Mouse (Mus musculus): ENCODE data around the gene Rbm34. TPM values are rescaled to one million over a fixed set of nuclear protein-coding genes. Genes with fewer than 3 reads are reported as not detected.

Gene Rbm34
- polyA plus RNA-seq, 1 experiment from 2014 or later, result 31.1 TPM

- H3K27me3 ChIP-seq (ENCODE audit: control insufficient read depth, insufficient read depth, low read length), result no peaks in the 10 kb centered on the region
- 69% methylated on average over 12 of the region's 12 CpGs for WGBS
- H3K4me1 ChIP-seq (replicated peaks; ENCODE audit: control insufficient read depth, insufficient read depth, low read length), result no peaks in the 10 kb centered on the region
- H3K4me3 ChIP-seq (ENCODE audit: low read depth, low read length), result no peak overlapping the region
- ATAC-seq (replicated peaks; ENCODE audit: low FRiP score) (no peak), DNase-seq (ENCODE audit: low spot score) (no peak)
- H3K4me2 ChIP-seq (ENCODE audit: low read depth, low read length, severe bottlenecking), result no peak overlapping the region
- no peak overlapping the region for H3K9ac ChIP-seq (ENCODE audit: low read length)
- H3K9me3 ChIP-seq (ENCODE audit: control insufficient read depth, low read length), result no peaks in the 10 kb centered on the region
- H3K27ac ChIP-seq (ENCODE audit: low read depth, low read length), result no peak overlapping the region
- no peaks in the 10 kb centered on the region for H3K36me3 ChIP-seq (ENCODE audit: control insufficient read depth, insufficient read depth, low read length)
Measured at GRCm38 (mm10) chr8:126913241-126914106, 57.4 kb downstream of the Rbm34 start.

DNA sequence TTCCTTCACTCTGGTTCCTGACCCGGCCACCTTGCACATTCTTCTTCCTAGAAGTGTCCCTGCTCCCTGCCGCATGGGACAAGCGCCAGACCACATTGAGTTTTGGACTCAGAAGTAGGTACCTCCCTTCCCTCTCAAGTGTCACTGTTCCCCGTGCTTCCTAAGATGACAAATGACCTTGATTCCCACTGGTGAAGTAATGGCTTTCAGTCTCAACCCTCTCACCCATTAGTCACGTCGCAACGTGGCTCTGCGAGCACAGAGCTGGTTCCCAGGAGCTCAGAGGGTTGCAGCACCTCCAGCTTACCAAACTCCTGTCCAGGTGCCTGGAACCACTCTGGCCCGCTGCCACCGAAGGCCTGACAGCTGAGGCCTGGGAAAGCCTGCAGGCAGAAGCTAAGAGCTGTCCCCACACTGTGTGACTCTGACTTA, 61.5 kb downstream of the Rbm34 start:
- H3K36me3 ChIP-seq (ENCODE audit: control insufficient read depth, insufficient read depth, low read length), result no peaks in the 10 kb centered on the region
- H3K4me1 ChIP-seq (replicated peaks; ENCODE audit: control insufficient read depth, insufficient read depth, low read length), result no peaks in the 10 kb centered on the region
- H3K9ac ChIP-seq (ENCODE audit: low read length), result no peak overlapping the region
- H3K27me3 ChIP-seq (ENCODE audit: control insufficient read depth, insufficient read depth, low read length), result no peaks in the 10 kb centered on the region
- no peak overlapping the region for H3K4me3 ChIP-seq (ENCODE audit: low read depth, low read length)
- DNase-seq (ENCODE audit: low spot score) (no peak), ATAC-seq (replicated peaks; ENCODE audit: low FRiP score) (no peak)
- H3K9me3 ChIP-seq (ENCODE audit: control insufficient read depth, low read length), result no peaks in the 10 kb centered on the region
- no peak overlapping the region for H3K4me2 ChIP-seq (ENCODE audit: low read depth, low read length, severe bottlenecking)
- no peak overlapping the region for H3K27ac ChIP-seq (ENCODE audit: low read depth, low read length)
- WGBS, result 83% methylated on average over 10 of the region's 10 CpGs

- no peaks in the 10 kb centered on the region for H3K27me3 ChIP-seq (ENCODE audit: control insufficient read depth, insufficient read depth, low read length)
- DNase-seq (ENCODE audit: low spot score) (no peak), ATAC-seq (replicated peaks; ENCODE audit: low FRiP score) (no peak)
- no peaks in the 10 kb centered on the region for H3K36me3 ChIP-seq (ENCODE audit: control insufficient read depth, insufficient read depth, low read length)
- H3K4me3 ChIP-seq (ENCODE audit: low read depth, low read length), result no peak overlapping the region
- no peaks in the 10 kb centered on the region for H3K4me1 ChIP-seq (replicated peaks; ENCODE audit: control insufficient read depth, insufficient read depth, low read length)
- no peaks in the 10 kb centered on the region for H3K9me3 ChIP-seq (ENCODE audit: control insufficient read depth, low read length)
- 82% methylated on average over 6 of the region's 6 CpGs for WGBS
- no peak overlapping the region for H3K27ac ChIP-seq (ENCODE audit: low read depth, low read length)
- H3K9ac ChIP-seq (ENCODE audit: low read length), result no peak overlapping the region
- no peak overlapping the region for H3K4me2 ChIP-seq (ENCODE audit: low read depth, low read length, severe bottlenecking)
Measured at GRCm38 (mm10) chr8:126908805-126909204, 62.1 kb downstream of the Rbm34 start.

DNA sequence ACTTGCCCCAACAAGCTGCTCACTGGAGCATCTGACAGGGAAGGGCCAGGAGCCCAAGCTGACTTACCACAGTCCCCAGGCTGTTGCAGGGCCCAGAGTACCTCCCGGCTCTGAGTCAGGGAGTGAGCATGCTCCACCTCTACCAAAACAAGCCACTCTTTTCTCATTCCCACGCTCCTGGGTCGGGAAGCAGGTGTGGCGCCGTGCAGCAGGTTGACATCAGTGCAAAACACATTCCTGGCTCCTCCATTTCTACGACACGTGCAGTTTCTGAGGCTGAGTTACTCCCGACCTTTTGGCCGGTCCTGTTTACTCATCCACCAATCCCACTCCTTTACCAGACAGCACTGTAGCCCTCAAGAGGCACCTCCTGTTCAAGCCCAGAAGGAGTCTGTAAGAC, 62.9 kb downstream of the Rbm34 start:
- Histone ChIP-seq H3K9ac (ENCODE audit: low read length) (no peak overlapping the region), H3K27me3 (ENCODE audit: control insufficient read depth, insufficient read depth, low read length) (no peaks in the 10 kb centered on the region), H3K9me3 (ENCODE audit: control insufficient read depth, low read length) (no peaks in the 10 kb centered on the region), H3K36me3 (ENCODE audit: control insufficient read depth, insufficient read depth, low read length) (no peaks in the 10 kb centered on the region), H3K27ac (ENCODE audit: low read depth, low read length) (no peak overlapping the region), H3K4me3 (ENCODE audit: low read depth, low read length) (no peak overlapping the region), H3K4me2 (ENCODE audit: low read depth, low read length, severe bottlenecking) (no peak overlapping the region), H3K4me1 (replicated peaks; ENCODE audit: control insufficient read depth, insufficient read depth, low read length) (no peaks in the 10 kb centered on the region)
- no peak for DNase-seq (ENCODE audit: low spot score)
- no peak for ATAC-seq (replicated peaks; ENCODE audit: low FRiP score)
- 81% methylated on average over 9 of the region's 9 CpGs for WGBS

DNA sequence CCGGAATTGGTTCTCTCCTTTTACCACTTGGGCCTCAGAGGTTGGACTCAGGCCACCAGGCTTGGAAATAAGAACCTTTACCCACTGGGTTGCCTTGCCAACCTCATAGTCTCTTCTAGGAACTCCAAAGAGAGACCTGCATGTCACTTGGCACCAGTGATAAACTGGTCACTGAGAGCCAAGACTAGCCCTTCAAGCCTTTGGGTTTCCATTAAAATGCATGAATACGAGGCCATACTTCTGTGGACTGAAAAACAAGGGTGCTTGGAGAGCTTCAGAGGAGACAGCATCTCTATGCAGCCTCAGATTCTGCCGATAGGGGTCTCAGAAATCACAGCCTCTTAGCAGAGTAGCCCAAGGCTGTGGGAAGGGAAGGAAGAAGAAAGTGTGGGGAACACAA, 63.5 kb downstream of the Rbm34 start:
- no peak overlapping the region for H3K9ac ChIP-seq (ENCODE audit: low read length)
- no peak overlapping the region for H3K4me3 ChIP-seq (ENCODE audit: low read depth, low read length)
- H3K36me3 ChIP-seq (ENCODE audit: control insufficient read depth, insufficient read depth, low read length), result no peaks in the 10 kb centered on the region
- no peaks in the 10 kb centered on the region for H3K27me3 ChIP-seq (ENCODE audit: control insufficient read depth, insufficient read depth, low read length)
- ATAC-seq (replicated peaks; ENCODE audit: low FRiP score) (no peak), DNase-seq (ENCODE audit: low spot score) (no peak)
- H3K9me3 ChIP-seq (ENCODE audit: control insufficient read depth, low read length), result no peaks in the 10 kb centered on the region
- no peaks in the 10 kb centered on the region for H3K4me1 ChIP-seq (replicated peaks; ENCODE audit: control insufficient read depth, insufficient read depth, low read length)
- 90% methylated on average over 3 of the region's 3 CpGs for WGBS
- no peak overlapping the region for H3K4me2 ChIP-seq (ENCODE audit: low read depth, low read length, severe bottlenecking)
- H3K27ac ChIP-seq (ENCODE audit: low read depth, low read length), result no peak overlapping the region

GRCm38 (mm10) chr8:126905387-126905786, 65.5 kb downstream of the Rbm34 start:
- ATAC-seq (replicated peaks; ENCODE audit: low FRiP score) (no peak), DNase-seq (ENCODE audit: low spot score) (no peak)
- no peaks in the 10 kb centered on the region for H3K27me3 ChIP-seq (ENCODE audit: control insufficient read depth, insufficient read depth, low read length)
- no peak overlapping the region for H3K4me2 ChIP-seq (ENCODE audit: low read depth, low read length, severe bottlenecking)
- H3K36me3 ChIP-seq (ENCODE audit: control insufficient read depth, insufficient read depth, low read length), result no peaks in the 10 kb centered on the region
- WGBS, result 90% methylated on average over 3 of the region's 3 CpGs
- H3K9me3 ChIP-seq (ENCODE audit: control insufficient read depth, low read length), result no peaks in the 10 kb centered on the region
- H3K27ac ChIP-seq (ENCODE audit: low read depth, low read length), result no peak overlapping the region
- no peak overlapping the region for H3K4me3 ChIP-seq (ENCODE audit: low read depth, low read length)
- no peak overlapping the region for H3K9ac ChIP-seq (ENCODE audit: low read length)
- no peaks in the 10 kb centered on the region for H3K4me1 ChIP-seq (replicated peaks; ENCODE audit: control insufficient read depth, insufficient read depth, low read length)

- Histone ChIP-seq H3K27me3 (ENCODE audit: control insufficient read depth, insufficient read depth, low read length) (no peaks in the 10 kb centered on the region), H3K27ac (ENCODE audit: low read depth, low read length) (no peak overlapping the region), H3K9me3 (ENCODE audit: control insufficient read depth, low read length) (no peaks in the 10 kb centered on the region), H3K36me3 (ENCODE audit: control insufficient read depth, insufficient read depth, low read length) (no peaks in the 10 kb centered on the region), H3K4me1 (replicated peaks; ENCODE audit: control insufficient read depth, insufficient read depth, low read length) (no peaks in the 10 kb centered on the region), H3K4me2 (ENCODE audit: low read depth, low read length, severe bottlenecking) (no peak overlapping the region), H3K4me3 (ENCODE audit: low read depth, low read length) (no peak overlapping the region), H3K9ac (ENCODE audit: low read length) (no peak overlapping the region)
- DNase-seq (ENCODE audit: low spot score), result no peak
- whole genome bisulfite sequencing, result 92% methylated on average over 9 of the region's 9 CpGs
- ATAC-seq (replicated peaks; ENCODE audit: low FRiP score), result no peak
Measured at GRCm38 (mm10) chr8:126903927-126904326, 66.9 kb downstream of the Rbm34 start.

DNA sequence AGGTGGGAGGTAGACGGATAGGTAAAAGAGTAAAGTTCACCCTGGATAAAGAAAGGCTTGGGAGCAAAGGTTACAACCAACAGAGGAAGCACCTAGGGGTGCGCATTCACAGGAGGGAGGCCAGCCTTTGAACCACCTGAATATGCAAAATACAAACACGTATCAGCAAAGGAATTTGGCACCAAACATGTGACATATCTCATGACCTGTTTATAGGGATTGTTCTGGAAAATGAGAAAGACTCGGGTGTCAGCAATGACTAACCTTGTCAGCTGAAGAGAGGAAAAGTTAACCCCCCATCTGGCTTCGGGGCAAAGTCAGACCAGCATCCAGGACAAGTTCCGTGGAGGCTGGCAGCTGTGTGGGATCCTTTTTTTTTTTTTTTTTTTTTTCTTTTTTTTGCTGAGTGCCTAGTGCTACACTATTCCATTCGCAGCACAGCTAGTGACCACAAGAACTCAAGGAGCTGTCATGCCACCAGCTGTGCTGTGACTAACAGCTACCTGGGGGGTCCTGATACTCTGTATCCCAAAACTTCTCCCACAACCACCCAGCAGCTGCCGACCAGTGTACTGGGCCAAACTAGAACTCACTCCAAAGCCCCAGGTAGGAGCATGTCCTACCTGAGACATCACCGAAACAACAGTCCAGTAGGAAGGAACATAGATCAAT, 67.5 kb downstream of the Rbm34 start:
- H3K4me2 ChIP-seq (ENCODE audit: low read depth, low read length, severe bottlenecking), result no peak overlapping the region
- WGBS, result 80% methylated on average over 9 of the region's 9 CpGs

More for the DNA sequence above, 67.5 kb downstream of the Rbm34 start:
- H3K4me1 ChIP-seq (replicated peaks; ENCODE audit: control insufficient read depth, insufficient read depth, low read length), result no peaks in the 10 kb centered on the region
- H3K36me3 ChIP-seq (ENCODE audit: control insufficient read depth, insufficient read depth, low read length), result no peaks in the 10 kb centered on the region
- no peak overlapping the region for H3K27ac ChIP-seq (ENCODE audit: low read depth, low read length)
- no peak overlapping the region for H3K4me3 ChIP-seq (ENCODE audit: low read depth, low read length)
- H3K9ac ChIP-seq (ENCODE audit: low read length), result no peak overlapping the region
- DNase-seq (ENCODE audit: low spot score) (no peak), ATAC-seq (replicated peaks; ENCODE audit: low FRiP score) (no peak)
- no peaks in the 10 kb centered on the region for H3K9me3 ChIP-seq (ENCODE audit: control insufficient read depth, low read length)
- no peaks in the 10 kb centered on the region for H3K27me3 ChIP-seq (ENCODE audit: control insufficient read depth, insufficient read depth, low read length)
